Mouse (Mus musculus) embryonic facial prominence, embryonic 12.5 days (tissue): ENCODE results near the gene Ahnak2. TPM values are rescaled to one million over a fixed set of nuclear protein-coding genes. Genes with fewer than 3 reads are reported as not detected.

Experiments used
- ATAC-seq: fragments of 200-750 bp; cut with Nextera tagmentation; 2 replicates; pipeline ENCODE4 v1.8.0; 2017; ENCODE audit not compliant: insufficient number of reproducible peaks, insufficient read depth, low FRiP score, low TSS enrichment
- H3K27ac ChIP-seq: fragments of 300-500 bp; sonication (generic); 2 replicates; pipeline ENCODE4 v1.5.1; 2016; ENCODE audit warnings: mild to moderate bottlenecking
- H3K27me3 ChIP-seq: fragments of 300-500 bp; sonication (generic); 2 replicates; pipeline ENCODE4 v1.6.1; 2016; ENCODE audit warnings: mild to moderate bottlenecking, moderate library complexity
- H3K36me3 ChIP-seq: fragments of 300-500 bp; sonication (generic); 2 replicates; pipeline ENCODE4 v1.6.1; 2016; ENCODE audit warnings: mild to moderate bottlenecking
- H3K4me1 ChIP-seq: fragments of 300-500 bp; sonication (generic); 2 replicates; pipeline ENCODE4 v1.6.1; 2016
- H3K4me2 ChIP-seq: fragments of 300-500 bp; sonication (generic); replicated peaks from 2 replicates; pipeline ENCODE4 v1.6.1; 2016; ENCODE audit warnings: mild to moderate bottlenecking, moderate library complexity
- H3K4me3 ChIP-seq: fragments of 300-500 bp; sonication (generic); 2 replicates; pipeline ENCODE4 v1.5.1; 2016; ENCODE audit warnings: mild to moderate bottlenecking
- H3K9ac ChIP-seq: fragments of 300-500 bp; sonication (generic); 2 replicates; pipeline ENCODE4 v1.6.1; 2016; ENCODE audit warnings: mild to moderate bottlenecking, moderate library complexity
- H3K9me3 ChIP-seq: fragments of 300-500 bp; sonication (generic); 2 replicates; pipeline ENCODE4 v1.6.1; 2016; ENCODE audit warnings: mild to moderate bottlenecking, moderate library complexity
- WGBS: fragments of 180-500 bp; shearing (Covaris S2); methylation state at CpG from one replicate; pipeline ENCODE4 v1.1.7; 2016; 5-methylcytosine and 5-hydroxymethylcytosine counted together
- polyA plus RNA-seq: library from polyadenylated mRNA; unstranded; fragments of >200 nt; fragmentation: Nextera tagmentation; extraction: Ambion mirVana; gene quantifications from 2 replicates; pipeline ENCODE4 v1.2.1, GENCODE M21; 2016

Gene Ahnak2
- polyA plus RNA-seq, 1 experiment from 2014 or later: 0.83 TPM

DNA sequence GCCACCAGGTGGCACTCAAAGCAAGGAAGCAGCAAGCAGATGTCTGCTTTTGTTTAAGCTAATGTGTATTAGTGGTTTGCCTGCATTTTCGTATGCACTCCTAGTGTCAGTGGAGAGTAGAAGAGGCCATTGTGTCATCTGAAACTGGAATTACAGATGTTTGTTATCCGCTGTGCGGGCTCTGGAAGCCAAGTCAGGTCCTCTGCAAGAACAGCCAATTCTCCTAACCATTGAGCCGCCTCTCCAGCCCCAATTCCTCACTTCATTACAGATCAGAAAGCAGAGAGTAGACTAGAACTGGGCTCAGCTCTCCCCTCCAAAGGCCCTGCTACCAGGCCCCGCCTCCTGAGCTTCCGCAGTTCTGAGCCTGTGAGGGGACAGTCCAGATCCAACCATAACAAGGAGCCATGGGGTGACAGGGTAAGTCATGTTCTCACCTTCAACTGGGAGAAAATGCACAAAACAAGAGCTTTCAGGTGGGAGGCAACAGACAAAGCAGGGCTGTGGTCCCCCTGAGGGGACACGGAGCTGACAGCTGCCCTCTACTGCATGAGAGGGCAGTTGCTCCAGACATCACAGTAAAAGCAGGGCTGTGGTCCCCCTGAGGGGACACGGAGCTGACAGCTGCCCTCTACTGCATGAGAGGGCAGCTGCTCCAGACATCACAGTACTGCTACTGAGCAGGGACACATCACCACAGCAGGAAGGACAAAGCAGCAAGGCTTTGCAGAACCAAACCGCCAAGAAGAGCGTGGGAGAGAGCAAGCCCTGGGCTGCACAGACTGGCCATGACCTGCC, 55.5 kb downstream of the Ahnak2 start:
- Histone ChIP-seq H3K4me2 (peak overlapping the region; percentile 30), H3K36me3 (peaks cover 21% of the 10 kb centered on the region), H3K27ac (peak overlapping the region; percentile 85), H3K4me3 (no peak overlapping the region), H3K9ac (peak overlapping the region; percentile 30; the same call in 1 of the 2 replicates), H3K9me3 (no peaks in the 10 kb centered on the region), H3K4me1 (peaks cover 13% of the 10 kb centered on the region), H3K27me3 (no peaks in the 10 kb centered on the region)
- 15% methylated on average over 10 of the region's 10 CpGs for WGBS
- ATAC-seq: peak; percentile 43

DNA sequence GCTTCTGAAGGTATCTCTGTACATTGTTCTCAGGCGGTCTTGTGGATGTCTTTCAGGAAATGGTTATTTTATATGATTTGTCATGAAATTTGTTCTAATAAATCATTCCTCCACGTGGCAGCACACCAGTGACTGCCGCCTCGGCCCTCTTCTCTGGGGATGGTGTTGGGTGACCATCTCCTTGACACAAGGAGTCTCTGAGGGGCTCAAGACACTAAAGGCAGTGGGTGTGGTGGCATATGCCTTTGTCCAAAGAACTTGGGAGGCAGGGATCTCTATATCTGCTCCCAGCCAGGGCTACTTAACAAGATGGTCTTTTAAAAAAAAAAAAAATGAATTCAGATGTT, 56.0 kb downstream of the Ahnak2 start:
- Histone ChIP-seq H3K4me3 (no peak overlapping the region), H3K4me2 (no peak overlapping the region), H3K4me1 (peaks cover 13% of the 10 kb centered on the region), H3K27me3 (no peaks in the 10 kb centered on the region), H3K9ac (no peak overlapping the region), H3K36me3 (peaks cover 21% of the 10 kb centered on the region), H3K27ac (no peak overlapping the region), H3K9me3 (no peaks in the 10 kb centered on the region)
- ATAC-seq: no peak
- 71% methylated on average over 4 of the region's 4 CpGs for WGBS

DNA sequence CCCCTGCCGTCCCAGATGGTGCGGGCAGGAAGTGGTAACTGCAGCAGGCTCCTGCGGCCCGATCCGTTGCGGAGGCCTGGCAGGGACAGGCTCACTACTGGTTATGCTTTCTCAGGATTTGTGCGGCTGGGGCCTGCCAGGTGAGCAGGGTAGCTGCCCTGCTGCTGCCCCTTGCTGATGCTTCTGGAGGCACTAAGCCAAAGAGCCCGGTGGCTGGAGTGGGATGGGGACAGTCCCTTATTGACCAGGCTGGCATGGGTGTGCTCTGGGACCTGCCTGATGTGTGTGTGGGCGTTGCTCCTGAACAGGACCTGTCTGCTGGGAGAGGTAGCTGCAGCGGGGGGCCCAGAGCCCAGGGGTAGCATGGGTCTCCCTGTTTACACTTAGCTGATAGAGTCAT, 56.7 kb downstream of the Ahnak2 start:
- Histone ChIP-seq H3K4me1 (peaks cover 13% of the 10 kb centered on the region), H3K27ac (no peak overlapping the region), H3K9me3 (no peaks in the 10 kb centered on the region), H3K9ac (no peak overlapping the region), H3K36me3 (peaks cover 24% of the 10 kb centered on the region), H3K4me2 (no peak overlapping the region), H3K4me3 (no peak overlapping the region), H3K27me3 (no peaks in the 10 kb centered on the region)
- 89% methylated on average over 10 of the region's 10 CpGs for WGBS
- no peak for ATAC-seq

DNA sequence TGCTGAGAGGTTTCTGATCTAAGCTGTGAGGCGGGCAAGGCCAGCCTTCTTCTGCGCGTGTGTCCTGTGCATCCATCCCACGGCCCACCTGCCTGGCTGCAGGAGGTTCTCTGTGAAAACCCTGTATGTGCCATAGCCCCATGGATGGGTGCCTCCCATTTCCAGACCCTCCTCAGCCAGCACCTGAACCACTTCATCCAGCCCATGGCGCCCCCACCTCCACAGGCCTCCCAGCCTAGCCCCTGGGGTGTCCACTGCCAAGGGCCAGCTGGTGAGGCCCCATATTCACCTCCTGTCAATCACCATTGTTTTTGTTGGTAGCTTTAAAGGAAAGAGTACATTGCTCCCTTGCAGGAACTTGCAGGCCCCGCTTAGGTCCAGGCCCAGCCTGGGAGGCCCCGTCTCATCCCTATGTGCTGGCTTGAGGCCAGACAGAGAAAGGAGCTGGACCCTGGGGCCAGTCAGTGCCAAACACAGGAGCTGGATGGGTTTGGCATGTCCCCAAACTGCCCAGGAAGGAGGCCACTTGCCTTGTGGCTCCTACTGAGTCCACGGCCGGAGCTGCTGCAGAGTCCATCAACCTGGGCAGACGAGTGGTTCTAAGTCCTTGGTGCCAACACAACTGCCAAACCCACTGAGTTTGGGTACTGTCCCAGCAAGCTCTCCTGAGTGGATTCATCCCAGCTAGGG, 57.4 kb downstream of the Ahnak2 start:
- no peak overlapping the region for H3K27ac ChIP-seq
- H3K4me3 ChIP-seq: no peak overlapping the region
- no peak overlapping the region for H3K9ac ChIP-seq
- ATAC-seq: no peak
- WGBS: 80% methylated on average over 10 of the region's 10 CpGs
- no peaks in the 10 kb centered on the region for H3K9me3 ChIP-seq
- no peak overlapping the region for H3K4me2 ChIP-seq
- peaks cover 31% of the 10 kb centered on the region for H3K36me3 ChIP-seq
- peaks cover 13% of the 10 kb centered on the region for H3K4me1 ChIP-seq
- H3K27me3 ChIP-seq: no peaks in the 10 kb centered on the region

DNA sequence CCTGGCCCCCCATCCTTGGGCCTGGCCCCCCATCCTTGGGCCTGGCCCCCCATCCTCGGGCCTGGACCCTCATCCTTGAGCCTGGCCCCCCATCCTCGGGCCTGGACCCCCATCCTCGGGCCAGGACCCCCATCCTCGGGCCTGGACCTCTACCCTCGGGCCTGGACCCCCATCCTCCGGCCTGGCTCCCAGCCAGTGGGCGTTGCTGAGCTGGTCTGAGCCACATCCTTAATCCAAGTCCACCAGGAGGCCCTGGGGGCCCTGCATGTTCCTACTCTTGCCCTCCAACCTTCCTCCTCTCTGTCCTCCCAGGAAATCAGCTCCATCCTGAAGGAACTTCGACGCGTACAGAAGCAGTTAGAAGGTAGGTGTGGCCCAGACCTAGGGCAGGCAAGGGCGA, 58.2 kb downstream of the Ahnak2 start:
- no peak overlapping the region; the same call in 1 of the 2 replicates for H3K9ac ChIP-seq

DNA sequence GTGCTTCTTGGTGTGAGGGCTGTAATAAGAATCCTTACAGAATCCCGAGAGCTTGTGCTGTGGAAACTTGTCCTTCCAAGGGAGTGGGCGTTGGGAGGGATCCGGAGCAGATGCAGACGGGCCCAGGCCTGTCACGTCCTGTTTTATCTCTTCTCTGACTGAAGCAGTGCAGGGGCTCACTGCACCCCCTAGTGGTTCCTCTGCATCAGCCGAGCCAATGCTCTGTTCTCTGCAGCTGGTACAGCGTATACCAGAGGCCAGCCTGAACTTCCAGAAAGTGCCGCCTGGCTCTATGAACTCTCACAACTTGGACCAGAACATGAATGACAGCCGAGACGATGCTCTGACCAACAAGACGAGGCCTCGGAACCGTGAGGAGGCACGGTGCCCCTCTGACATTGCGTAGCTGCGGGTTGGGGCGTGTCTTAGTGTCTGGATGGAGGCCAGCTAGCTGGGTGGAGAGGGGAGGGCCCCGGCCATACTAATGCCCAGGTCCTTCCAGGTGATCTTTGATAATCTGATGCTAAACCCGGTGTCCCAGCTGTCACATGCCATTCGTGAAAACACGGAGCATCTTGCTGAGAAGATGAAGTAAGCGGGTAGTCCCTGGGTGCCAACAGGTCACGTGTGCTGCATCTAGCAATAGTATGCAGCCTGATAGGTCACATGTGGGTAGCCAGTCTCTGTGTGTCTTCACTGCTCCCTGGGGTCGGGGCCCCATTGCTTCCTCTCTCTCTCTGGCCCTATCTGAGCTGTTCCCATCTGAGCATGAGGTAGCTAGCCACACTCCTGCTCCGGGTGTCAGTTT, 59.1 kb downstream of the Ahnak2 start:
- Histone ChIP-seq H3K27ac (peak overlapping the region; percentile 24; the same call in 1 of the 2 replicates), H3K9ac (peak overlapping the region; percentile 34; the same call in 1 of the 2 replicates), H3K4me3 (no peak overlapping the region), H3K27me3 (no peaks in the 10 kb centered on the region), H3K4me2 (no peak overlapping the region), H3K4me1 (peaks cover 13% of the 10 kb centered on the region), H3K9me3 (no peaks in the 10 kb centered on the region), H3K36me3 (peaks cover 47% of the 10 kb centered on the region)
- 57% methylated on average over 25 of the region's 25 CpGs for WGBS
- no peak; the same call in 1 of the 2 replicates for ATAC-seq

More for the DNA sequence above, 58.2 kb downstream of the Ahnak2 start:
- Histone ChIP-seq H3K27ac (no peak overlapping the region), H3K9me3 (no peaks in the 10 kb centered on the region), H3K36me3 (peaks cover 39% of the 10 kb centered on the region), H3K4me3 (no peak overlapping the region), H3K4me2 (no peak overlapping the region), H3K27me3 (no peaks in the 10 kb centered on the region), H3K4me1 (peaks cover 13% of the 10 kb centered on the region)
- 80% methylated on average over 11 of the region's 11 CpGs for WGBS
- ATAC-seq: no peak

DNA sequence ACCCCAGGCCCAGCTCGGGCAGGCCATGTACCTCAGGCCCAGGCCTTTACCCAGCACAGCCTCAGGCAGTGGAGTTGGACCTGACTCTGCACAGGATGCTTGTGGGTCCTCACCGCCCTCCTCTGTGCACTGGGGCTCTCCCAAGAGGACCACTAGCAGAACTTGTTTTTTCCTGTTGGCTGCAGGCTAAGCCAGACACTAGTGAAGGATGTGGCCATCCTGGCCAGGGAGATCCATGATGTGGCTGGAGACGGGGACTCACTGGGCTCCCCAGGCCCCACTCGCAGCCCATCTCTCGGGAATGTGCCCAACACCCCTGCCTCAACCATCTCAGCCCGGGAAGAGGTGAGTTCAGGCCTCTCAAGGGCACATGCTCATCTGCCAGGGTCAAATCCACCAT, 59.7 kb downstream of the Ahnak2 start:
- WGBS: 68% methylated on average over 6 of the region's 6 CpGs
- H3K27me3 ChIP-seq: no peaks in the 10 kb centered on the region
- H3K9me3 ChIP-seq: no peaks in the 10 kb centered on the region
- H3K36me3 ChIP-seq: peaks cover 53% of the 10 kb centered on the region
- peak overlapping the region; percentile 34; the same call in 1 of the 2 replicates for H3K9ac ChIP-seq
- H3K4me3 ChIP-seq: no peak overlapping the region
- peak overlapping the region; percentile 24; the same call in 1 of the 2 replicates for H3K27ac ChIP-seq
- peaks cover 13% of the 10 kb centered on the region for H3K4me1 ChIP-seq
- ATAC-seq: no peak
- no peak overlapping the region for H3K4me2 ChIP-seq

DNA sequence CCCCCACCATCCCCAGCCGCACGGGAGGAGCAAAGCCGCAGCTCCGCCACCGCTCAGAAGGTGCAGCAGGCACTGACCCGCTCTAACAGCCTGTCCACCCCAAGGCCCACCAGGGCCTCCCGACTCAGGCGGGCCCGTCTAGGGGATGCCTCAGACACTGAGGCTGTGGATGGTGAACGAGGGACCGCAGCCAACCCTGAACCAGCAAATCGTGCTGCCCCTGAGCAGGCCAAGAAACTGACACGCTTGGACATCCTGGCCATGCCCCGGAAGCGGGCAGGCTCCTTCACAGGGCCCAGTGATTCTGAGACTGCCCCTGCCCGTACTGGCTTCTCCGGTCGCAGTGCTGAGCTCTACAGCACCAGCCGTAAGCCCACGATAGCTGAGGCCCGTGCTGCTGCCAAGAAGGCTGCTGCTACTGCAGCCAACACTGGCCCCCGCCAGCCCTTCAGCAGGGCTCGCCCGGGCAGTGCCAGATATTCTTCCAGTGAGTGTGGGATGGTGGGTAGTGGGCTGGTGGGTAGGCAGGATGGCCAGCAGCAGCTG, 63.4 kb downstream of the Ahnak2 start:
- Histone ChIP-seq H3K4me1 (peaks cover 4% of the 10 kb centered on the region; the same call in 1 of the 2 replicates), H3K36me3 (peaks cover 70% of the 10 kb centered on the region), H3K27ac (no peak overlapping the region), H3K9ac (no peak overlapping the region), H3K4me3 (no peak overlapping the region), H3K27me3 (no peaks in the 10 kb centered on the region), H3K9me3 (no peaks in the 10 kb centered on the region), H3K4me2 (no peak overlapping the region)
- WGBS: 93% methylated on average over 24 of the region's 24 CpGs
- no peak for ATAC-seq

DNA sequence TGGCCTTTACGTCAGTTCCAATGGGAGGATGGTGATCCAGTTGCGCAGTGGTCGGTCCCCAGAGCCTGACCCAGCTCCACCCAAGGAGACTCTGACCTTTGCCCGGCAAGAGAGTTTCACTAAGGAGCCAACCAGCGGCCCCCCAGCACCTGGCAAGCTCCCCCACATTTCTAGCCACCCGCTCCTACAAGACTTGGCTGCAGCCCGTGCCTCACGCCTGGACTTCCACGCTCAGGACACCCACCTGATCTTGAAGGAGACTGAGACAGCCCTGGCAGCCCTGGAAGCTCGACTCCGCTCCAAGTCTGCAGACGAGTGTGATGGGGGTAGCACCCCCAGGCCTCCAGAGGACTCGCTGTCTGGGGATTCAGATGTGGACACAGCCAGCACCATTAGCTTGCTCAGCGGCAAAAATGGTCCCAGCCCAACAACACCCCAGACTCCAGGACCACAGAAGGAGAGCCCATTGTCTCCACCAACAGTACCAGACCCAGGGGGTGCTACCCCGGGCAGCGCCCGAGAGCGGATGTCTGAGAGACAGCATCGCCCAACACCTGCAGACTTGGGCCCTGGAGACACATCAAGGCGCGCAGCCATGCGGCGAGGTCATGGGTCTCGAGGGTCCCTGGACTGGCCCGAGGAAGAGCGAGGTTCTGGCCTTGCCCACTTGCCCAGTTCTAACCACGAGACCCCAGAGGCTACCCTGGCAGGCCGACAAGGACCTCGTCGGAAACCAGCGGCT, 64.0 kb downstream of the Ahnak2 start:
- H3K4me3 ChIP-seq: no peak overlapping the region
- no peak for ATAC-seq
- no peak overlapping the region for H3K4me2 ChIP-seq
- no peak overlapping the region for H3K27ac ChIP-seq
- H3K36me3 ChIP-seq: peaks cover 72% of the 10 kb centered on the region
- H3K9me3 ChIP-seq: no peaks in the 10 kb centered on the region
- no peaks in the 10 kb centered on the region for H3K27me3 ChIP-seq
- 89% methylated on average over 31 of the region's 31 CpGs for WGBS
- no peak overlapping the region for H3K9ac ChIP-seq
- H3K4me1 ChIP-seq: peaks cover 4% of the 10 kb centered on the region; the same call in 1 of the 2 replicates

DNA sequence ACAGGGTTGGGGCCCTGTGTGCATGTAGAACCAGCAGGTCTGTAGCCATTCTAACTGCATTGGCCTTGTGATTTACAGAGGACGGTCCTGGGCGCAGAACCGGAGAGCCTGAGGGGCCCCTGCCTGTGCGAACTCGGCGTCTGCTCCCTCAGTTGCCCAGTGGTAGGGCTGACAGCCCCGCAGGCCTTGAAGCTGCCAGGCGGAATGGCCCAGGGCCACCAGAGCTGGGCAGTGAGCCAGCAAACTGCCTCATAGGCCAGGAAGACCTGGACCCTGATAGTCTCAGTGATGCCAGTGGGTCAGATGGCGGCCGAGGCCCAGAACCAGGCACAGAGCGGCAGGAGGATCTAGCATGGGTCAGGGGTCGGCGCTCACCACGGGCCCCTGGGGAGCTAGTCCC, 64.7 kb downstream of the Ahnak2 start:
- WGBS: 90% methylated on average over 14 of the region's 14 CpGs
- Histone ChIP-seq H3K4me2 (no peak overlapping the region), H3K4me3 (no peak overlapping the region), H3K27ac (no peak overlapping the region), H3K27me3 (no peaks in the 10 kb centered on the region), H3K9me3 (no peaks in the 10 kb centered on the region), H3K36me3 (peaks cover 79% of the 10 kb centered on the region), H3K4me1 (peaks cover 2% of the 10 kb centered on the region; the same call in 1 of the 2 replicates), H3K9ac (no peak overlapping the region)
- no peak for ATAC-seq

DNA sequence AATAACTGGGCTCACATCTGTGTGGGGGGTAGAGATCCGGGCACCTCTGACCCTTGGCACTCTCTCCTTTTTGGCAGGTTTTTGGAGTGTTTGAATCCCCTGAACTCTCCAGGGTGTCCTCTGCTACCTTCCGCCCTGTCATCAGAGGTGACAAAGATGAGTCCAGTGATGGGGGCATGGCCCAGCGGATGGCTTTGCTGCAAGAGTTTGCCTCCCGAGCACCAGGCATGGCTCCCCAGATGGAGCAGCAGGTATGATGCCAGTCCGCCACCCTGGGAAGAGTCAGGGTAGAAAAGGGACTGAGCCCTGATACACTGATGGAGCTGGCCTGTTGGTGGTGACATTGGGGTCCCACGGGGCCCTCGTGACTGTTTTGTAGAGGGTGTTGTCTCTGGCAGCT, 65.4 kb downstream of the Ahnak2 start:
- no peak overlapping the region for H3K4me3 ChIP-seq
- no peaks in the 10 kb centered on the region for H3K27me3 ChIP-seq
- H3K4me2 ChIP-seq: no peak overlapping the region
- no peak for ATAC-seq
- WGBS: 88% methylated on average over 7 of the region's 7 CpGs
- H3K9me3 ChIP-seq: no peaks in the 10 kb centered on the region
- H3K36me3 ChIP-seq: peaks cover 85% of the 10 kb centered on the region
- no peaks in the 10 kb centered on the region for H3K4me1 ChIP-seq
- no peak overlapping the region for H3K27ac ChIP-seq
- no peak overlapping the region for H3K9ac ChIP-seq
